Mouse (Mus musculus) 3T3-L1 (cell line): ENCODE data around the gene Dgkg.
A peak's percentile ranks its signal among the peaks of the same experiment; 100 is the strongest.

Source experiments
- DNase-seq: peaks from one replicate; pipeline ENCODE4 v3.0.0-alpha.2; 2015; ENCODE audit warnings: low read depth, low spot score

Gene Dgkg

DNA sequence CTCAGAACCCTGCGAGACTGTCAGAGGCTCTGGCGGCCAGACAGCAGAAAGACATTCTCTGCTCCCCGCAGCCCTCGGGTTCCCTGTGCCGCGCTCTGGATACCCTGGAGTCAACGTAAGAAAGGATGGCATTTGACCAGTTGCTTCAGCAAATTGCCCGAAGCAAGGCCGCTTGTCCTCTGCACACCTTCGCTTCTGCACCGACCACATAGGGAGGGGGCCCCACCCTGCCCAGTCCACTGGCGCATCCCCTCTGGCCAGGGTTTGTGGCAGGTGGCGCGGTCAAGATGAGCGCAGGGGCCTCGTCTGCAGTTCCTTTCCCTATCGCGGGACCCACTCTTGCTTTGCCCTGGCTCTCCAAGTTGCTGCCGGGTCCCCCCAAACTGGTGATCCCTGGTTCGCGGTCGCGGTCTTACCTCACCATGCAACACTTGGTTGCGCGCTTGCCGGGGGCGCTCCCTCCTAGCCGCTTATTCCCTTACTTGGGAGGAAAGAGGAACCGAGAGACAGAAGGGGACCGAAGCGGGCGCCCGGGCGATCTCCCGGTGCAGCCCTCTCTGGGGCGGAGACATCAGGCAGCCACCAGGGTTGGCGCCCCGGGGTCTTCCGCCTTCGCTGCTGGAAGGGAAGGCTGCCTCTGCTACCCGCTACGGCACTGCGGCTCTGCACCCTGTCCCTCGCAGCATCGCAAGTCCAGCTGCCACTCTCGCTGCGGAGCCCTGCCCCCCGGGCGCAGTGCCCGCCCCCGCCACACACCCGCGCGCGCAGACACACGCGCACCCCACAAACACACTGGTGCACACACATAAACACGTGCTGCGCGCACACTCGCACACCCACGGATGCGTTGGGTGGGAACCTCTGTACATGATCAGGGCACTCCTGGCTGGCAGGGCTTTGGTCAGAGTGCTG, at the start of gene Dgkg:
Gene Dgkg (minus strand): TSS at position 689 of the 912 bp plus-strand sequence.
- DNase-seq, result no peak

DNA sequence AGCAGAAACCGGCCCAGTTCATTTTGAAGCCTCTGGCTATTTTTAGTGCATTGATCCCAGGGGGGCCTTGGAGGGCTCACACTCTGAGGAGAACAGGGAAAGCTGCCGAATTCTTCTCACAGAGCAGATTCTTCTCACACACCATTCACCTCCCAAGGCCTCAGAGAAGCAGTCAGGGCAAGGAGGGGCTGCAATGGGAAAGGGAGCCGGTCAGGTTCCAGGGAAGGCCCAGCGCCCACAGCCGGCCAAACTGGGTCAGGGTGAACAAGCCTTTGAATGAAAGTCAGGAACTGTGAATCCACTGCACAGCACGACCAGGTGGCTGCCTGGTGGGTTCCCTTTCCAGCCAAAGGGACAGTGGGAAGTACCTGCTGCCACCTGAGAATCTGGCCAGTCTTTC, 47.9 kb upstream of the Dgkg start:
- no peak for DNase-seq

DNA sequence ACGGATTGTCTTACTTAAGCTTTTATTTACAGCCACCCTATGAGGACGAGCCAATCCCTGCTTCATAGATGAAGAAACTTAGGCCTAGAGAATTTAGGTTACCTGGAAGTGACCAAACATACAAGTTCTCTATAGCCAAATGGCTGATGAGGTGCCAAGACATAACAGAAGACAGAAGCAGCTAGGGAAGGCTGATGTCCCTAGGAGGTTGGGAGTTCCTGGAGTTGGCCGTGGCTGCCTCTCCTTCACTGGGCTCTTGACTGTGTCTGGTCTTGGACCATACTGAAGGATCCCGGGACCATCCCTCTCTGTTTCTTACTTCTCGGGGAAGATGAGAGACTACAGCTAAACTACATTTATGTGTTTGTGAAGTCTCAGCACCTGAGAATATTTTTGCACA, 47.1 kb upstream of the Dgkg start:
- no peak for DNase-seq

DNA sequence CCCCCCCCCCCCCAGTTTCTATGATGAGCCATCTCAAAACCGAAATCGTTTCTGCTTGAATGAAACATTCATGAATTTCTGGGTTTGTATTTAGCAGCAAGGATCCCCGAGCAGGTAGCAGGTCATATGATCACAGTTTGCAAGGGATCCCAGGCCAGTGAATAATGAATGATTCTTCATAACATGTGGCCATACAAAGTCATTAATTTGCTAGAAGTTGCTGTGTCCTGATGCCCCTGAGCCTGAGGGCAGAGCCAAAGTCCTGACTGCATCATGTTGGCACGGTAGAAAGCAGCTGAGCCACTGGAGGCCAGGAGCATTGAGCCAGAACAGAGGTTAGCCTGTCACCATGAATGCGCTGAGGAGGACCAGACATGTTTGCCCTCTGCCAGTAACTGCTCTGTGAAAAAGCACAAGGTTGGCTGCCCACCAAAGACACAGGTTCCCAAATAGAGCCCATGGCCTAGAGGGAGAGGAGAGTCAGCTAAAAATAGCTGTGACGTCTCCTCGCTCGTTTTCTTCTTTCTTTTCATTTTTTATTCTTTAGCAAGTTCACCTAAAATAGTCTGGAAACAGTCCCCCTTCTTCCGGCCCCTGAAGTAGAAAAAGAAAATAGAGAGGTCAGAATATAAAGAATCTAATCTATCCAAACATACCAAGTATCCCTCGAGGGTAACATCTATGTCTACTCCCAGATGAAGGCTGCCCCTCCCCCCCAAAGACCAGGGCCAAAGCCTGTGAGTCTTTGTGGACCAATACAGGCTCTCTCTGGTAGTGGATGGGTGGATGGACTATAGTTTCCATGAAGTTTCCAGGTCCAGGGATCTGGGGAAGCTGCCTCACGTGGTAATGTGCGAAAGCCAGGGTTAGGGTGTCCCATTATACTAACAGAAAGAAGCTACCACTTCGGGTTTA, 42.1 kb upstream of the Dgkg start:
- no peak for DNase-seq

DNA sequence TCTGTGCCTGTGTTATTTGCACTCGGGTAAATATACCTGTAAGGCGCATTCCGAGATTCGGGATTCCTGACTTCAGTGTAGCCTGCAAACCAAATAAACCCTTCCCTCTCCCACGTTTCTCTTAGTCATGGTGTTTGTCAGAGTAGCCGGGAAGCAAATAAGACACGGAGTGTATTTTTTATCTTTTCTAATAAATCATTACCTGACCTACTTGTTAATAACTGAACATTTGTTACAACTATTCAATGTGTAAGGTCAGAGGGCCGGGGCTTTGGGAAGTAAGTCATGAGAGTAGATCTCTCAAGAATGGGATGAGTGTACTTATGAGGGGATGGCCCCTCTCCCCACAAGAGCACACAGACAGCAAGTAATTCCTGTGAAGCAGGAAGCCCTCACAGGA, 41.1 kb upstream of the Dgkg start:
- DNase-seq, result no peak

DNA sequence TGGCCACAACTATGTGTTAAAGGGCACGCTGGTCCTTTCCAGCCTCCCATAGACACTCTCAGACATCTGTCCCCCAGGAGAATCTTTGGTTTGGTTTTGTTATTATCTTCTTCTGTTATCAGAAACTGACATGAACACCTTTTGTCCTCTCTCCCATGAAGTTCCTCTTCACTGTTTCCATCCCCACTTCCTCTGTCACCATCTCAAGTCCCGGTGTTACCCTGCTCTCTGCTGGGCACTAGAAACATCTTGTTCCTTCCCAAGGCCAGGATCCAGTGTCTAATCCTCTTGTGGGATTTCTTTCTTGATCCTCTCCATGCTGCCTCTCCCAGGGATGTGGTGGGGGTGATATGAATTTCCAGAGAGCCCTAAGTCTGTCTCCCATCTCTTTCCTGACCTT, 32.6 kb upstream of the Dgkg start:
- DNase-seq, result no peak

DNA sequence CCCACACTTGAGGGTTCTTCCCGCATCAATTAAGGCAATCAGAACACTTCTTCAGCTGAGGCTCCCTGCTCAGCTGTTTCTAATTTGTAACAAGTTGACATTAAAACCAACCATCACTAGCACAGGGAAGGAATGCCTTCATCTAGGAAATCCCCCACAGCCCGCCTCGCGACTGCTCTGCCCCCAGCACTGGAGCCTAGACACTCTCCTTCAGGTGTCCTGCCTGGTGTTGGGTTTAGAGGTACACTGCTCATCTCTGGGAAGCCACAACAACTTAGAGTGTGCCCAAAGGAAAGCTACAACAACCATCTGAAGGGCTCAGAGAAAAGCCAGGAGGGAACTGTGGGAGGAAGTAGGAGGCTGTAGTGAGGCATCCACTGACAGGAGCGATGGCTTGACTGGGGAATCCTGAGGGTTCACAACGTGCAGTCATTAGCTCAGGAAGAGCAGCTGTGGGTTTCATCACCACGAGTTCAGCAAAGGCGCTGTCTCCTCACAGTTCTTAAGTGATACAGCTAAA, 30.8 kb upstream of the Dgkg start:
- DNase-seq, result no peak

DNA sequence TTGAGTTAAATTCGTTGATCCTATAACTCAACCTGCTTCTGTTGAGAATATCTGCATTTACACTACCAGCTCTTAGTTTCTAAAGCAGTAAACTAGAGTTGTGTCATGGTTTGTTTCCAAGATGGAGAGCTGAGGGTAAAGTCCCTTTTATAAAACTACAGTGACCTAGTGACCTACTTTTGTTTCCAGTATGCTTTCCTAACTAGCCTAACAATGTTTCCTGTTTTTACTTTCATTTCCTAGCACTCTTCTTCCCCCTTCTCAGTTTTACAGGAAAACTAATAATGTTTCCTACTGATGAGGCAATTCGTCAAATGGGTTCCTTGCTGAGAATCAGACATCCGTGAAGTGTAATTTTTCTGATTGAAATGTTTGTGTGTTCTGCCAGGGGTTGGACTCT, 26.6 kb upstream of the Dgkg start:
- DNase-seq, result no peak

DNA sequence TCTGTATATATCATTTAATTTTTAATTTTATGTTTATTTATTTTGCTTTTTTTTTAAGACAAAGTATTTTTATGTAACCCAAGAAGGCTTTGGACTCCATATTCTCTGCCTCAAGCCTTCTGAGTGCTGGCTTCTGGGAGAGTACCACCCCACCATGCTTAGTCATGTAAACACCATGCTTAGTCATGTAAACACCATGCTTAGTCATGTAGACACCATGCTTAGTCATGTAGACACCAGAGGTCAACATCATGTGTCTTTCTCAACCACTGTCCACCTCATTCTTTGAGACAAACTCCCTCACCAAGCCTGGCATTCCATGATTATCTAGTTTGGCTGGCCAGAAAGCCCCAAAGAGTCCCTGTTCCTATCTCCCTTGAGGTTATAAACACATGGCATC, 25.7 kb upstream of the Dgkg start:
- peak; percentile 9 for DNase-seq

DNA sequence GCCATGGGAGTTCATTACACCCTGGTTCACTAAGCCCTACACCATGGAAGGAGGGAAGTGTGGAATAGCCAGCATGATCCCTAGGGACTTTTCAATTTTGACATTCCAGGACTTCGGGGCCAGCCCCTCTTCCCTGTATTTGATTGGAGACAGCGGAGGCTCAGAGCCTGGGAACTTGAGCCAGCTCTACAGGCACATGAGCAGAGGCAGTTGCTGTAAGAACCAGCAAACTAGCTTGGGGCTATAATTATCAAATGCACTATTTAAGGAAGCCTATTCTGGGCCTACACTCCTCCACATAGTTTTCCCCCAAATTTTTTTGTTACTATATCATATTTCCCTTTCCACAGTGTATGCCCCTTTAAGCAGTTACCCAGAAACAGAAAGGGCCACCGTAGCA, 22.6 kb upstream of the Dgkg start:
- no peak for DNase-seq

DNA sequence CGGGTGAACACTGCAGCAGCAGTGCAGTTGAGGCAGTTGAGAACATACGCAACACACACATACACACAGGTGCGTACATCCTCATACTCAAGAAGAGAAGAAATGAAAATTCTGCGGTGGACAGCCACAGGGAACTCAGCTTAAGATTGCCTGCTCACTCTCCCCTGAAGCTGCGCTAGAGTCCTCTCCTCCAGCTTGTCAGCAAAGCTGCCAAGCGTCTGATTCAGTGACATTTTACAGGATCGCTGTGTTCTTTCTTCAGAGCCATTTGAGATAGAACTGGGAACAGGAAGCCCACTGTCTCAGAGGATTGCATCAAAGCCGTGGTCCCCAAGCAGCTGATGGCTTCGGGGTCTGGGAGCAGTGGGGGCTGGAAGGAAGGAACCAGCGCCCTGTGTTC, 17.6 kb upstream of the Dgkg start:
- no peak for DNase-seq

DNA sequence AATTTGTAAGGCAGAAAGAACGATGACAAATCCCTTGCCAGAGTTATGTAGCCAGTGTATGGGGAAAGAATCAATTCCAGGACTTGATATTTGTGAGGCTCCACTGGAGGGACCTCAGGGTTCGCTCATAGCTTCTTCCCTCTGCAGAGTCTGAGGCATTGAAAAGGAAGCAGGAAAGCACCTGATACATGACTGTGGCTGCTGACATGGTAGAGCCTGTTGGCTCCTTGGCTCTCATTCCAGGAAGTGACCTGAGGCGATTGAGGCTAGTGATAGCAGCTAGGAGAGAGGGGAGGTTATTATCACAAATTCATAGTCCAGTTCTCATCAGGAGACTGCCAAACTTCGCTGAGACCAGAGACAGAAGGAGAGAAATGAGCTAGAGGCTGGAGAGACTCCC, 17.1 kb upstream of the Dgkg start:
- DNase-seq, result no peak

DNA sequence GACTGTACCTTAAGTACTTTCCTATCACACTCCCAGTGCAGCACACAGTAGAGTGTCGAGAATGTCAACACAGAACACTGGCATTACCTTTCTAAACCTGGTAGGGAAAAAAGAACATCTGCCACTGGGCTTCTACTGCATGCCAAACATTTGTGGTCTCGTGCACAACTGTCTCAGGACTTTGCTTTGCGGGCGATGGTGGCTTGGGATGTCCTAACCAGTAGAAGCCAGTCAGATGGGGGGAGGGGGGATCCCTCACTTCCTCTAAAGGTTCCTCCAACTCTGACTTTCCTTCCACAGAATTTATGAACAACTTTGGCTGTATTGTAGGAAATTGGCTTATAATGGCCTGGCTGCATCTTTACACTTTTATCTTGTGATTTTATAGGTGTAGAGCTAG, 7.0 kb upstream of the Dgkg start:
- DNase-seq, result no peak

DNA sequence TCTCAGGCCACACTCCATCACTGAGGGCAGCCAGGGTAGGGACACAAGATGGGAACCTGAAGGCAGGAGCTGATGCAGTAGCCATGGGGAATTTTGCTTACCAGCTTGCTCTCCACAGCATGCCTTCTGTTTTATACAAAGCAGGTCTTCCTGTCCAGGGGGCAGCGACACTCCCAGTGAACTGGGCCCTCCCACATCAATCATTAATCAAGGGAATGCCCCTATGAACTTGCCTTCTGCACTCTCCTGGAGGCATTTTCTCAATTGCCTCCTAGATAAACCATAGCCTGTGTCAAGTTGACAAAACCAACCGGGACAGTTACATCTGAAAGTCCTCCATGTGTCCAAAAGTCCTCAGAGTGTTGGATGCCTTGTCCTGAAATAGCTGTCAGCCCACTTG, 6.1 kb upstream of the Dgkg start:
- DNase-seq, result no peak

DNA sequence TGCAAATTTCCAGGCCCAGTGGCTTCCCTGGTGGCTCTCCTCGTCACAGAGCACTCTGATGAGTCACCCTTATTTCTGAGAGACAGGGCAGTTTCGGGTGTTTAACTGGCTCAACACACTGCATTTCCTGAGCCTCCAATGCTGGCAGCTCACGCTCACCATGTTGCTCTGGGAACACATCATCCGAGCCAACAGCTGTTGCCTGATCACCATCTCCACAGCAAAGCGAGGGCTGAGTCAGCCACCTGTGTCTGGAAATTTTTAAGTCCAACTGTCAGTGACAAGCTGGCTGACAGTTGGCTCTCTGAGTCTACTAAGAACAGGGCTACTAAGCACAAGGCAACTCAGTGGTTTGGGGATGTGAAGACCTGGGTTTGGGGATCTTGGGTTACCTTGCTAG, 4.1 kb upstream of the Dgkg start:
- peak; percentile 62 for DNase-seq

DNA sequence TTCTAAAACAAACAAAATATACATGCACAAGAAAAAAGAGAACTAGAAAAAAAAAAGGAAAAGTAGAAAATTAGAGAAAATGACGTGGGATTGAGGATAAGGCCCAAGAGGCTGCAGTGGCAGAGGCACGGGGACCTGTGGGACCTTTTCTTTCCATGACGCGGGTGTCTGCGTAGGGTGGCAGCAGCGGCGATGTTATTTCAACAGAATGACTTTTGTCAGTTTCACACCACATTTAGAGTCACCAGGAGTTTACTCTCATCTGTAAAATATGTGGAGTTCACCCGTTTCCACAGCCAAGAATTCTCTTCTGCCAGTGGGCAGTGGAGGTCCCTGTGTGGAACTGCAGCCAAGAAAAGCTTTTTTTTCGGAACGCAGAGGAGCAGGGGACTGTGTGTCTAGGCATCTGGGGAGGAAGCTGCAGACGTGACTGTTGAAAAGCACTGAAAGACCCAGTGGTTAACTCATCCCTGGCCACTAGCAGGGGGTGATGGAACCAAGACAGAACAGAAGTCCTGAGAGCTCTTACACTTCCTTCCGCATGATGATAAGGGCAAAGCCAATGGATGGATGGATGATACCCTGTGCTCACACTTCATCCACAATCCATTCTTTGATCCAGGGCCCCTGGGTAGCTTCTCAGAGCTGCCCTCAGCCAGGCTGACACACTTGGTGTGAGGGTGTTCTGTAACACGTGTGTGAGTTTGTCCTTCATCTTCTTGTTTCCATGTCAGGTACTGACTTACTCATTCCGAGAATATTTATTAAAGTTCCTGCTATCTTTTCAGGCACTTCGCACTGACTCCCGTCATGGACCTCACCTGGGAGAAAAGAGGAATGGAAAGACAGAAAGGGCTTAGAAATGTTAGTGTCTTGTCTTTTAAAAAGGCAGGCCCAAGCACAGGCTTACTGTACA, 1.1 kb upstream of the Dgkg start:
- no peak for DNase-seq

DNA sequence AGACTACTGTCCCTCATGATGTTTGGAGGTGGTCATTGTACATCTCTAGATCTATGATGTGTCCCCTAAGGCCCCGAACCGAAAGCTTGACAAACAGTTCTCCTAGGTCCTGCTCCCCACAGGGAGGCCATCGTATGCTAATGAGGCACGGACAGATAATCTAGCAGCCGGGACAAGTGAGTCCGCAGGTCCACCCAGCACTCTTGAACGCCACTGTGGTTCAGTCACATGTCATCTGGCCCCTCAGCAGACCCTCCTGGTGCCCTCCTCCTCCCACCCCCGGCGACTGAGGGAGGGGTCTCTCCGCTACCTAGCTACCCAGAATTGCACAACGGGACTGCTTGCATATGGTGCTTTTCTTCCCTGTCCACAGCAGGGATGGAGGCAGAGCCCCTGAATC, 1.2 kb downstream of the Dgkg start:
- no peak for DNase-seq

DNA sequence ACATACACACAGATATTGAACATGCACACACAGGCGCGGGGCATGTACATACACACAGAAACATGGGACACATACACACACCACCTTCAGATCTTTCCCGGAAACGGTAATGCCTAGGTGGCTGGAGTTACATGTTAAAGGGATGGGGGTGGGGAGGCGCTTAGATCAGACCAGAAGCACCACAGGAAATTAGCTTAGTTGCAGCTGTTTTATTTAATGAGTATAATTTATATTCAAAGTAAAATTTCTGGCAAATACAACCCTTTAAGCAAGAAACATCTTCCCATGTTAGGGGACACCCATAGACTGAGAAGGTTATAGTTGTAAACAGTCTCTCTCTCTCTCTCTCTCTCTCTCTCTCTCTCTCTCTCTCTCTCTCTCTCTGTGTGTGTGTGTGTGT, 1.8 kb downstream of the Dgkg start:
- no peak for DNase-seq

DNA sequence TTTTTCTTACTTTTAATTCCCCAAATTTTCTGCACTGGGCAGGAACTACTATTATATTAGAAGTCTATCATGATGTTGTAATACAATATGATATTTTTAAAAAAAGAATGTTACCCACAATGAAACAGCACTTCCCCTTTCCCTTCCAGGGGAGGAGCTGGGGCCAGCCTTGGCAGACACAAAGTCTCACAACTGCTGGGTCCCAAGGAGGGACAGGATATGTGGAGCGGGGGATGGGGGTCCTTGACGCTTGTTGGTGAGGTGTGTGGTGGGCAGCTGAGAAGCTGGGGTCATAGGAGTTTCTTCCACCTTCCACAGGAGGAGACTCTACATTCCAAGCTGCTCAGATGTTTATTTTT, 2.6 kb downstream of the Dgkg start:
- no peak for DNase-seq

DNA sequence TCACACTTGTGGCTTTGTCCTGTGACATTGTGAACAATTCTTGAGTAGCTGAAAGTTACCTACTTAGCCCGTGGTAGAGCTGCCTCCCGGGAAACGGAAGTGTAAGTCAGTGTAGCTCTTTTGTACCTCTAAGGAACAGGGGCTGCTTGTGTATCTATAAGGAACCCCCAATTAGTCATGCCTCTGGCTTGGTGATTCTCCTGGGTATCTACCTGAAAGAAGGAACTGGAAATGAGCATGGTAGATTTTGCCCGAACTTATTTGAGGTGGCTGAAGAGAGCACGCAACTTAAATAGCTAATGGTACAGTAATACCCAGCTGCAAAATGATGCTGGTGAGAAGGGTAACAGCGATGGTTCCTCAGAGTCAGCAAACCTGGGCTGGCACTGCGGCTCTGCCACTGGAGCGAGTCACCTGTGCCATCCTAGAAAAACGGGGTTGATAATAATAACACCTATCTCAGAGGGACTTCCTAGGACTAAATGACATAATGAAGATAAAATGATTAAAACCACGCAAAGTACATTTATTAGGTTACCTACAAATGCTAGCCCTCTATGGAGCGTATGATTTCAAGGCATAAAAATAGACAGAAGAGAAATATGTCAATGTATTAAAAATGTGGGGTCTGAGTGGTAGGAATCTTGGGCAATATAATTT, 3.1 kb downstream of the Dgkg start:
- no peak for DNase-seq

DNA sequence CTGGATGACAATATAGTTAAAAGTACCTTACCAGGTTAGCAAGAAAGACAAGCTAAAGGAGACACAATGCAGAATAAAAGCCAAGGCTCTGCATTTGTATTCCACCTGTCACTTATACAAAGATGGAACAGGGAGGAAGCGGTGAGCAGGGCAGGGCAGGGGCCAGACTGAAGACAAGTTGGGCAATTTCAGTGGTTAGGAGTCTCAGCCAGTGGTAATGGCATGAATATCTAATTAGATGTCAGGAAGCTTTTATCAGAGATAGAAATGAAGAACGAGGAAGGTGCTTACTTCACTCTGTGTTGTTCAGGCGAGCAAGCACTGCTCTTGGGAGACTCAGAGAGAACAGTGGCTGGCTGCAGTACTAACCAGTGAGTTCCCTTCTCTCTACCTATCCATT, 5.8 kb downstream of the Dgkg start:
- DNase-seq, result no peak
